Mouse (Mus musculus) intestine, postnatal 0 days (tissue): ENCODE data around the gene Fam172a. TPM values are rescaled to one million over a fixed set of nuclear protein-coding genes. Genes with fewer than 3 reads are reported as not detected.
A peak's percentile ranks its signal among the peaks of the same experiment; 100 is the strongest.

Experiments used
- ATAC-seq: fragments of 200-750 bp; cut with Nextera tagmentation; 2 replicates; pipeline ENCODE4 v1.8.0; 2017; ENCODE audit warnings: mild to moderate bottlenecking, moderate TSS enrichment, moderate library complexity
- H3K27ac ChIP-seq: fragments of 300-500 bp; sonication (generic); 2 replicates; pipeline ENCODE4 v1.5.1; 2014; ENCODE audit warnings: mild to moderate bottlenecking, low read depth, low read length, moderate library complexity
- H3K27me3 ChIP-seq: fragments of 300-500 bp; sonication (generic); replicated peaks from 2 replicates; pipeline ENCODE4 v1.6.1; 2014; ENCODE audit warnings: low read length, mixed read lengths; ENCODE audit not compliant: control insufficient read depth, insufficient read depth
- H3K36me3 ChIP-seq: fragments of 300-500 bp; sonication (generic); 2 replicates; pipeline ENCODE4 v1.6.1; 2014; ENCODE audit warnings: mild to moderate bottlenecking, moderate library complexity; ENCODE audit not compliant: control insufficient read depth, insufficient read depth
- H3K4me1 ChIP-seq: fragments of 300-500 bp; sonication (generic); replicated peaks from 2 replicates; pipeline ENCODE4 v1.6.1; 2014; ENCODE audit warnings: antibody characterized with exemption, low read length, mixed read lengths; ENCODE audit not compliant: control insufficient read depth, insufficient read depth
- H3K4me2 ChIP-seq: fragments of 300-500 bp; sonication (generic); replicated peaks from 2 replicates; pipeline ENCODE4 v1.6.1; 2014; ENCODE audit warnings: low read depth, mild to moderate bottlenecking, moderate library complexity
- H3K4me3 ChIP-seq: fragments of 300-500 bp; sonication (generic); 2 replicates; pipeline ENCODE4 v1.5.1; 2014; ENCODE audit warnings: low read depth, low read length
- H3K9ac ChIP-seq: fragments of 300-500 bp; sonication (generic); 2 replicates; pipeline ENCODE4 v1.6.1; 2014; ENCODE audit warnings: mild to moderate bottlenecking, low read depth, low read length
- H3K9me3 ChIP-seq: fragments of 300-500 bp; sonication (generic); 2 replicates; pipeline ENCODE4 v1.6.1; 2016; ENCODE audit warnings: mixed run types; ENCODE audit not compliant: control insufficient read depth
- CTCF ChIP-seq: sonication (generic); IDR thresholded peaks from 2 replicates; pipeline ENCODE4 v1.5.1; 2016; ENCODE audit warnings: low read depth, mild to moderate bottlenecking, control low read depth, antibody characterized with exemption, moderate library complexity
- WGBS: fragments of 180-500 bp; shearing (Covaris S2); extraction: QIAGEN DNeasy Blood & Tissue Kit; methylation state at CpG from one replicate; pipeline ENCODE4 v1.1.7; 2014; 5-methylcytosine and 5-hydroxymethylcytosine counted together
- polyA plus RNA-seq: library from polyadenylated mRNA; unstranded; fragments of >200 nt; fragmentation: Nextera tagmentation; extraction: Ambion mirVana; gene quantifications from 2 replicates; pipeline ENCODE4 v1.2.1, GENCODE M21; 2015

Fam172a gene
- polyA plus RNA-seq, 1 experiment from 2014 or later = 18.1 TPM

DNA sequence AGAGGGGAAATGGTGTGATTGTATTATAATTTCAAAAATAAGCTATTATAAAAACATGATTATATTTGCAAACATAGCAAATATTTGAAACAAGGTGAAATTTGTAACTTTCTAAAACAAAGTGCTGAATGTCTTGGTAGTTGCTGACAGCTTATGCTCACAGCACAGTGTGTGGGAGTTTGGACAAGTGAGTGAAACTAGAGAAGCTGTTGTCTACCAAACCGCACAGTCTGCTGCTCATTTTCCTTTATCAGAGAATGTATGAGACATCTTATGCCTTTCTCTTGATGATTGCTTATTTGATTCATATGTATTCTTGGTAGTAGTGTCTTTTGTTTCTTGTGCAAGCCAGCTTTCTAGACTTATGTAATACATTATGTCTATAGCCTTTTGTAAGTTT is 335.4 kb downstream of the Fam172a start:
- 86% methylated on average over 1 of the region's 1 CpGs for WGBS
- Histone ChIP-seq H3K9me3 (no peaks in the 10 kb centered on the region), H3K9ac (no peak overlapping the region), H3K27me3 (no peaks in the 10 kb centered on the region), H3K27ac (no peak overlapping the region), H3K36me3 (no peaks in the 10 kb centered on the region), H3K4me3 (no peak overlapping the region), H3K4me1 (no peaks in the 10 kb centered on the region), H3K4me2 (no peak overlapping the region)
- ATAC-seq = no peak
- TF ChIP-seq CTCF = no peak

DNA sequence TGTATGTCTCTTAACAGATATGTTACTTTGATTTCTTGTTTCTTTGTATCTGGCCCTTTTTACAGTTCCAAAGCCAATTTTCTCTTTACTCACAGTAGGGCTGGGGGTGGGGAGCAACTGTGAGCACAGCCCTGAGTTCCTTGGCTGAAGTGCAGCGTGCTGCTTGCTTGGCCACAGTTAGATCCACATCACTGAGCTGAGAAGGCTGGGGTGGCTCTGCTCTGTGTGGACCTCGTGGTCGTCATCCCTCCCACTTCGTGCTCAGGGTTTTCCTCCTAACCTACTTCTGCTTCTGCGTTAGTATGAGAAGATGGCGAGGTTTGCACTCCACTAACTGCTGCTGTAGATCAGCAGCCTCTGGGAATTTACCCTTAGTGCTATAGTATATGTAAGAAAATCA is 341.4 kb downstream of the Fam172a start:
- H3K9me3 ChIP-seq = no peaks in the 10 kb centered on the region
- H3K4me3 ChIP-seq = no peak overlapping the region
- H3K4me2 ChIP-seq = no peak overlapping the region
- no peaks in the 10 kb centered on the region for H3K4me1 ChIP-seq
- no peak overlapping the region for H3K9ac ChIP-seq
- no peak for TF ChIP-seq CTCF
- H3K27ac ChIP-seq = no peak overlapping the region
- no peak for ATAC-seq
- no peaks in the 10 kb centered on the region for H3K27me3 ChIP-seq
- WGBS = 78% methylated on average over 6 of the region's 6 CpGs
- no peaks in the 10 kb centered on the region for H3K36me3 ChIP-seq

DNA sequence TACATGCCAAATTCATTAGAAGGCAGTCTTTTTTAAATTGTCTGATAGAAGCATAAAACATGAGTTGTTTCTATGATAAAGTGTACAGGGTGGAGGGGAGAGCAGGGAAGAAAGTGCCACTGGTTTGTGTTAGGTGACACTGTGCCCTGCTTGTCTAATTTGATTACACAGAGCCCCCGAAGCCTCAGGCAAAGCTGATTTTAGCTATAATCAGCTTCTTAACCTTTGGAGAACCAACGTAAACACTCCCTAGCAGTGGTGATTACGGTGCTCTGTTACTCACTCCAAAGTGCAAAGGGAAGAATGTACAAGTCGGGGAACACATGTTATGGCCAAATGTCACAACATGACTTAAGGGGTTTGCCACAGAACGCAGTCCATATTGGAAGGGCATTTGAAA is 343.3 kb downstream of the Fam172a start:
- Histone ChIP-seq H3K9ac (no peak overlapping the region), H3K4me2 (no peak overlapping the region), H3K4me3 (no peak overlapping the region), H3K27me3 (no peaks in the 10 kb centered on the region), H3K9me3 (no peaks in the 10 kb centered on the region), H3K4me1 (no peaks in the 10 kb centered on the region), H3K27ac (no peak overlapping the region), H3K36me3 (no peaks in the 10 kb centered on the region)
- WGBS = 36% methylated on average over 5 of the region's 5 CpGs
- ATAC-seq = no peak
- TF ChIP-seq CTCF = no peak

DNA sequence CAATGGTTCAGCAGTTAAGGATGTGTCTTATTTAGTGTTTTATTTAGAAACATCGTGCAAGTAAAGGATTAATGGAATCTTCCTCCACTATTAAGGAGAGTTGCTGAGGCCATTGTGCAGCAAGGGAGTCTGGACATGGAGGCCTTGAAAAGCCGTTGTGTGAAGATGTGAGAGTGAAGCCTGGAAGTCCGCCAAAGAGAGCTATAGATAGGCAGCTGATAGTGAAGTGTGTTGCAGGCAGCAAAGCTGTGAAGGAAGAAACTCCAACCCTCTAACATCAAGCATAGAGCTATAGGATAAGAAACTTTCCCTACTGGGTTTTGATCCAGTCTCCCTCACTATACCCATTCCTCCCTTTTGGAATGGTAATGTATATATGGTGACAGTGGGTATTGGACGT is 385.9 kb downstream of the Fam172a start:
- Histone ChIP-seq H3K36me3 (no peaks in the 10 kb centered on the region), H3K9ac (no peak overlapping the region), H3K4me1 (no peaks in the 10 kb centered on the region), H3K9me3 (no peaks in the 10 kb centered on the region), H3K4me2 (no peak overlapping the region), H3K4me3 (no peak overlapping the region), H3K27ac (no peak overlapping the region), H3K27me3 (no peaks in the 10 kb centered on the region)
- no peak for ATAC-seq
- no peak for TF ChIP-seq CTCF
- 86% methylated on average over 4 of the region's 4 CpGs for WGBS

DNA sequence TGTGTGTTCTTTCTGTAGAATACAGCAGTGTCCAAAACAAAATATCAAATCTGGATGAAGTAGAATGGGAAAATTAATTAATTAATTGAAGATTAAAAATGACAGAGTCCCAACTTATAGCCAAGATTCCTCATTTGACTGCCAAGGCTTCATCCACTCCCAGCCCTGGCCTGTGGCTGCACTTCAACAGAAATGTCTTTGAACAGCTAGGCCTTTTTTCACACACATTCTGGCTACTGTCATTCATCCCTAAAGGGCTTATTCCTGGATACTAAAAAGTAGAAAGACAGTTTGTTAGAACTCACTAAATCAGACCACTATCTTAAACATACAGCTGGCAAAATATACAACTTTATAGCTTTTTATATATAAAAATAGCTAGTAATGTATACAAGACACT is 388.9 kb downstream of the Fam172a start:
- no peak for ATAC-seq

DNA sequence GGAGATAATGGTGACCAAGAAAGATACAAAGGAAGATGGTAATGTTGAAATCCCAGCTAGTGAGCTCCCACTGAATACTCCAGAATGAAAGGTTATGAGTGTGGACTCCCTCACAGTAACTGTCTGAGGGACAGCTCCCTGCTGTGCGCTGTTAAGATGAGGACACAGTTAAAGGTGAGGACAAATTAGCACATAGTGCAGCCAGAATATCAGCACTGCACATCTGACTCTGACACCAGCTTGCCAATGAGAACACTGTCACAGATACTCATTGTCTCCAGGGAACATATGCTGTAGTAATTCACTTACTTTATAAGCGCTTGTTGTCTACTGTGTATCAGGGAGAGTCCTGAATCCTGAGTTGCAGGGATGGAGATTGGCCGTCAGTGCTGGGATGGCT is 390.1 kb downstream of the Fam172a start:
- H3K27ac ChIP-seq = no peak overlapping the region
- no peak for TF ChIP-seq CTCF
- 87% methylated on average over 3 of the region's 3 CpGs for WGBS
- no peaks in the 10 kb centered on the region for H3K4me1 ChIP-seq
- 0 out of 2 replicates have a peak, but pooled peaks cover 3% of the 10 kb centered on the region for H3K9me3 ChIP-seq
- no peaks in the 10 kb centered on the region for H3K36me3 ChIP-seq
- no peak overlapping the region for H3K4me2 ChIP-seq
- no peak overlapping the region for H3K9ac ChIP-seq
- no peak for ATAC-seq
- no peaks in the 10 kb centered on the region for H3K27me3 ChIP-seq
- no peak overlapping the region for H3K4me3 ChIP-seq

More for the DNA sequence above, 388.9 kb downstream of the Fam172a start:
- Histone ChIP-seq H3K9ac (no peak overlapping the region), H3K4me3 (no peak overlapping the region), H3K9me3 (0 out of 2 replicates have a peak, but pooled peaks cover 3% of the 10 kb centered on the region), H3K27ac (no peak overlapping the region), H3K27me3 (no peaks in the 10 kb centered on the region), H3K36me3 (no peaks in the 10 kb centered on the region), H3K4me2 (no peak overlapping the region), H3K4me1 (no peaks in the 10 kb centered on the region)
- no peak for TF ChIP-seq CTCF

DNA sequence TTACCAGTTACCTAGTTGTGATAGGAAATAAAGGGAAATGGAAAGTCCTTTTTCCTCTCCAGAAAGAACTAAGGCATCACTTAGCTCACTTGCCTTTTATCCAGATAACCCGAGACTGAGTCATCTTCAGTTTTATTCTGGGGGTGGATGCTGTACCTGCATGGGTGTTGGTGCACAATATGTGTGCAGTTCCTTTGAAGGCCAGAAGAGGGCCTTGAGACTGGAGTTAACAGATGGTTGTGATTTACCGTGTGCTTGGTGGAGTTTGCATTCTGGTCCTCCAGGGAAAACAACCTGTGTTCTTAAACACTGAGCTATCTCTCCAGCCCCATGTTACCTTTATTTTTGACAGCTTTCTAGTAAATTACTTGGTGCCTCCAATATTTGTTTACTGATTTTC is 392.5 kb downstream of the Fam172a start:
- 82% methylated on average over 2 of the region's 2 CpGs for WGBS
- no peak overlapping the region for H3K4me2 ChIP-seq
- H3K27me3 ChIP-seq = no peaks in the 10 kb centered on the region
- H3K9me3 ChIP-seq = 0 out of 2 replicates have a peak, but pooled peaks cover 3% of the 10 kb centered on the region
- H3K27ac ChIP-seq = no peak overlapping the region
- TF ChIP-seq CTCF = peak; percentile 22; the same call in 1 of the 2 replicates
- H3K4me1 ChIP-seq = no peaks in the 10 kb centered on the region
- ATAC-seq = no peak
- H3K4me3 ChIP-seq = no peak overlapping the region
- no peak overlapping the region for H3K9ac ChIP-seq
- no peaks in the 10 kb centered on the region for H3K36me3 ChIP-seq
